In genomic region chr5:104466816-104467215, GRCm38 (mm10) we compare ENCODE assay signal across 25 mouse cellular contexts. TPM values are rescaled to one million over a fixed set of nuclear protein-coding genes. Genes with fewer than 3 reads are reported as not detected.
DNase-seq lines count a peak whose midpoint lies in the region; ATAC-seq and TF ChIP-seq lines count a peak whose summit lies in the region.
"Had no signal": no experiment of that assay in that cellular context is flagged by ENCODE, and none has a peak within 500 bp of the region (broad histone marks: within the 10 kb centered on the region; RNA-seq: fewer than 3 reads in every experiment).

No protein-coding gene starts in this region.

- no peaks in the 10 kb centered on the region for H3K4me1 ChIP-seq in heart, embryonic 11.5 days (ENCODE audit: control insufficient read depth, insufficient read depth, low read length)
- H3K4me1 ChIP-seq in hindbrain, postnatal 0 days (ENCODE audit: insufficient read depth, low read length): no peaks in the 10 kb centered on the region; the same call in 1 of the 2 replicates
- H3K4me1 ChIP-seq in forebrain, postnatal 0 days (ENCODE audit: insufficient read depth): no peaks in the 10 kb centered on the region
- H3K4me1 ChIP-seq: embryonic facial prominence, embryonic 10.5 days; embryonic facial prominence, embryonic 12.5 days; forebrain, embryonic 13.5 days had no signal

- H3K9ac ChIP-seq in heart, embryonic 11.5 days (ENCODE audit: low read depth, low read length): no peak overlapping the region
- no peak overlapping the region for H3K9ac ChIP-seq in hindbrain, postnatal 0 days (replicated peaks; ENCODE audit: low read length)
- no peak overlapping the region for H3K9ac ChIP-seq in forebrain, postnatal 0 days
- H3K9ac ChIP-seq: embryonic facial prominence, embryonic 12.5 days; forebrain, embryonic 13.5 days; forebrain, embryonic 15.5 days had no signal

- ATAC-seq in heart, embryonic 11.5 days (replicated peaks; ENCODE audit: insufficient number of reproducible peaks, low FRiP score, low TSS enrichment): no peak
- ATAC-seq in hindbrain, postnatal 0 days: no peak
- ATAC-seq in forebrain, postnatal 0 days: no peak
- ATAC-seq: activated CD4-positive, CD25-positive, alpha-beta regulatory T cell, adult 4 months; CD4-positive, CD25-positive, alpha-beta regulatory T cell, adult 4 months; forebrain, embryonic 13.5 days; forebrain, embryonic 15.5 days; Patski had no signal

- no peak overlapping the region for H3K27ac ChIP-seq in heart, embryonic 11.5 days (ENCODE audit: low read depth, low read length)
- no peak overlapping the region for H3K27ac ChIP-seq in hindbrain, postnatal 0 days
- no peak overlapping the region for H3K27ac ChIP-seq in forebrain, postnatal 0 days (ENCODE audit: low read depth, low read length)
- H3K27ac ChIP-seq: embryonic facial prominence, embryonic 10.5 days; embryonic facial prominence, embryonic 12.5 days; forebrain, embryonic 13.5 days; forebrain, embryonic 15.5 days had no signal

- no peaks in the 10 kb centered on the region for H3K9me3 ChIP-seq in heart, embryonic 11.5 days (replicated peaks; ENCODE audit: control insufficient read depth, low read length)
- H3K9me3 ChIP-seq in hindbrain, postnatal 0 days (ENCODE audit: low read length): no peaks in the 10 kb centered on the region
- no peaks in the 10 kb centered on the region for H3K9me3 ChIP-seq in forebrain, postnatal 0 days (ENCODE audit: low read length)
- H3K9me3 ChIP-seq: embryonic facial prominence, embryonic 10.5 days; embryonic facial prominence, embryonic 12.5 days; forebrain, embryonic 13.5 days; forebrain, embryonic 15.5 days had no signal

- WGBS in heart, embryonic 11.5 days (ENCODE audit: insufficient replicate concordance): 92% methylated on average over 16 of the region's 16 CpGs
- 95% methylated on average over 16 of the region's 16 CpGs for WGBS in hindbrain, postnatal 0 days
- 95% methylated on average over 16 of the region's 16 CpGs for WGBS in forebrain, postnatal 0 days

- H3K4me3 ChIP-seq in heart, embryonic 11.5 days (ENCODE audit: low read depth, low read length): no peak overlapping the region
- no peak overlapping the region for H3K4me3 ChIP-seq in hindbrain, postnatal 0 days (ENCODE audit: low read length)
- H3K4me3 ChIP-seq in forebrain, postnatal 0 days (ENCODE audit: low read depth, low read length): no peak overlapping the region
- H3K4me3 ChIP-seq: embryonic facial prominence, embryonic 10.5 days; embryonic facial prominence, embryonic 12.5 days; forebrain, embryonic 13.5 days; forebrain, embryonic 15.5 days had no signal

- H3K4me2 ChIP-seq in heart, embryonic 11.5 days: no peak overlapping the region
- H3K4me2 ChIP-seq in hindbrain, postnatal 0 days (ENCODE audit: low read depth, low read length): no peak overlapping the region
- no peak overlapping the region for H3K4me2 ChIP-seq in forebrain, postnatal 0 days (ENCODE audit: low read depth)
- H3K4me2 ChIP-seq: embryonic facial prominence, embryonic 12.5 days; forebrain, embryonic 13.5 days; forebrain, embryonic 15.5 days had no signal

- H3K27me3 ChIP-seq in heart, embryonic 11.5 days (ENCODE audit: control insufficient read depth, insufficient read depth, low read length): no peaks in the 10 kb centered on the region
- H3K27me3 ChIP-seq in hindbrain, postnatal 0 days (ENCODE audit: insufficient read depth, low read length): no peaks in the 10 kb centered on the region
- H3K27me3 ChIP-seq in forebrain, postnatal 0 days (ENCODE audit: insufficient read depth, low read length): no peaks in the 10 kb centered on the region
- H3K27me3 ChIP-seq: CH12.LX; embryonic facial prominence, embryonic 12.5 days; forebrain, embryonic 13.5 days; forebrain, embryonic 15.5 days; Patski had no signal

- H3K36me3 ChIP-seq in heart, embryonic 11.5 days (ENCODE audit: control insufficient read depth, insufficient read depth, low read length): peaks cover 15% of the 10 kb centered on the region; the same call in 1 of the 2 replicates
- H3K36me3 ChIP-seq in hindbrain, postnatal 0 days (ENCODE audit: insufficient read depth, low read length): peaks cover 20% of the 10 kb centered on the region; the same call in 1 of the 2 replicates
- peaks cover 19% of the 10 kb centered on the region for H3K36me3 ChIP-seq in forebrain, postnatal 0 days (ENCODE audit: insufficient read depth)
- H3K36me3 ChIP-seq: G1E had no signal

- TF ChIP-seq CTCF in hindbrain, postnatal 0 days (IDR thresholded peaks at IDR 0.05; ENCODE audit: low read depth): no peak
- no peak for TF ChIP-seq CTCF in forebrain, postnatal 0 days (IDR thresholded peaks at IDR 0.05; ENCODE audit: low read depth)

- DNase-seq in heart, adult 11 months: peak; percentile 86
- DNase-seq in ES-CJ7 (ENCODE audit: low read depth, low spot score) (peak; percentile 57), R1 (ENCODE audit: low read depth, low spot score) (peak; percentile 59)
- DNase-seq in hindbrain, postnatal 0 days (ENCODE audit: low spot score): no peak
- DNase-seq in forebrain, postnatal 0 days: no peak
- DNase-seq in layer of hippocampus, postnatal 36 days: no peak
- DNase-seq: adrenal gland, adult 8-10 months; adrenal gland, postnatal 14 days; adrenal gland, postnatal 36 days; B cell, adult 2 months; cerebellum, adult 11-12 months; cerebellum, adult 2 months; cerebellum, adult 9-10 months; cerebellum, postnatal 10 days; cerebellum, postnatal 25 days had no signal

RNA-seq across cellular contexts. Expression of gene Pkd2, which starts 7.6 kb away (rescaled TPM):
- polyA plus RNA-seq in heart, embryonic 11.5 days (2014; fragmentation: Nextera tagmentation; extraction: Ambion mirVana): 10.9 and 11.4 TPM in 2 replicates
- 20.8 and 23.7 TPM in 2 replicates for total RNA-seq in hindbrain, postnatal 0 days (2014; rRNA removed)
- 5.3 and 6.0 TPM in 2 replicates for polyA plus RNA-seq in hindbrain, postnatal 0 days (2015; fragmentation: Nextera tagmentation; extraction: Ambion mirVana)
- 19.8 and 25.4 TPM in 2 replicates for total RNA-seq in forebrain, postnatal 0 days (2014; rRNA removed)
- 4.0 and 6.2 TPM in 2 replicates for polyA plus RNA-seq in forebrain, postnatal 0 days (2015; fragmentation: Nextera tagmentation; extraction: Ambion mirVana)
- 10 to 100 TPM; 32.6 to 37.1 TPM for total RNA-seq in layer of hippocampus, postnatal 36 days (2021)
- total RNA-seq: CH12.LX had no signal
- polyA plus RNA-seq: G1E had no signal

RNA-seq across cellular contexts. Expression of gene Spp1, which starts 31.9 kb away (rescaled TPM):
- polyA plus RNA-seq in heart, embryonic 11.5 days (2014; fragmentation: Nextera tagmentation; extraction: Ambion mirVana): 1.3 and 2.3 TPM in 2 replicates
- 13.2 and 18.7 TPM in 2 replicates for total RNA-seq in hindbrain, postnatal 0 days (2014; rRNA removed)
- polyA plus RNA-seq in hindbrain, postnatal 0 days (2015; fragmentation: Nextera tagmentation; extraction: Ambion mirVana): 30.0 and 35.6 TPM in 2 replicates
- total RNA-seq in forebrain, postnatal 0 days (2014; rRNA removed): 28.4 and 80.6 TPM in 2 replicates
- polyA plus RNA-seq in forebrain, postnatal 0 days (2015; fragmentation: Nextera tagmentation; extraction: Ambion mirVana): 60.0 and 67.8 TPM in 2 replicates
- total RNA-seq in layer of hippocampus, postnatal 36 days (2021): 1 to 10 TPM; 1.9 to 4.0 TPM
- total RNA-seq: G1E had no signal
- polyA plus RNA-seq: G1E had no signal

RNA-seq across cellular contexts. Expression of gene BC005561, which starts 41.3 kb away (rescaled TPM):
- 9.2 and 9.9 TPM in 2 replicates for polyA plus RNA-seq in heart, embryonic 11.5 days (2014; fragmentation: Nextera tagmentation; extraction: Ambion mirVana)
- 2.9 and 4.3 TPM in 2 replicates for total RNA-seq in hindbrain, postnatal 0 days (2014; rRNA removed)
- 8.9 and 9.4 TPM in 2 replicates for polyA plus RNA-seq in hindbrain, postnatal 0 days (2015; fragmentation: Nextera tagmentation; extraction: Ambion mirVana)
- total RNA-seq in forebrain, postnatal 0 days (2014; rRNA removed): 6.6 and 9.1 TPM in 2 replicates
- polyA plus RNA-seq in forebrain, postnatal 0 days (2015; fragmentation: Nextera tagmentation; extraction: Ambion mirVana): 4.9 and 6.3 TPM in 2 replicates
- 10 to 100 TPM; 12.3 to 14.7 TPM for total RNA-seq in layer of hippocampus, postnatal 36 days (2021)

Comparison
In these comparisons a context has a peak if more than half of its experiments do, and no peak if none do; other contexts are left out.
1. DNase-seq: peak in heart, adult 11 months (single experiment), ES-CJ7 (single experiment) and R1 (single experiment); none in hindbrain, postnatal 0 days (single experiment), forebrain, postnatal 0 days (single experiment) and layer of hippocampus, postnatal 36 days (0 of 2).